Mouse (Mus musculus) urinary bladder, postnatal 14 days (tissue): ENCODE data around the gene Cip2a.
A peak's percentile ranks its signal among the peaks of the same experiment; 100 is the strongest.

Experiments used
- DNase-seq: peaks from one replicate; pipeline ENCODE4 v3.0.0; 2021; ENCODE audit warnings: low spot score

Cip2a gene

GRCm38 (mm10) chr16:48993559-48994342 lies at the start of gene Cip2a, which contains the start of gene Dzip3:
Gene Cip2a, plus strand, starts transcription at chr16:48994185.
Gene Dzip3, minus strand, starts transcription at chr16:48994165.
- peak; percentile 88 for DNase-seq

DNA sequence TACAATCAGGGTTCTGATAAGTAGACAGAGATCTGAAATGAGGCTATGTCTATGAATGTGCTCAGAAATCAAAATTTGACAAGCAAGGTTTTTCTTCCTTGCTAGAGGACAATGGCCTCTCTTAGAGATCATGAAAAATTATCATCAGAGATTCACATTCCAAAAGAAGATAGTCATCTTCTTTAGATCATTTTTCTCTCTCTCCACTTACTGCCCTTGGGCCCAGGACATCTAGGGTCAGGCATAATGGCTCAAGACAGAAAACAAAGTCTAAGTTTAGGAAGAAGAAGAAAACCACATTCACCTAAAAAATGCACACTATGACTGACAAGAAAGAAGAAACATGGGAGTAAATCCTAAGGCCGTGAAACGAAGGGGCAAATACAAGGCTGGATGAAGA lies 21.0 kb upstream of the Cip2a start:
- DNase-seq, result no peak

GRCm38 (mm10) chr16:48973548-48973947 lies 20.4 kb upstream of the Cip2a start:
- DNase-seq, result no peak

DNA sequence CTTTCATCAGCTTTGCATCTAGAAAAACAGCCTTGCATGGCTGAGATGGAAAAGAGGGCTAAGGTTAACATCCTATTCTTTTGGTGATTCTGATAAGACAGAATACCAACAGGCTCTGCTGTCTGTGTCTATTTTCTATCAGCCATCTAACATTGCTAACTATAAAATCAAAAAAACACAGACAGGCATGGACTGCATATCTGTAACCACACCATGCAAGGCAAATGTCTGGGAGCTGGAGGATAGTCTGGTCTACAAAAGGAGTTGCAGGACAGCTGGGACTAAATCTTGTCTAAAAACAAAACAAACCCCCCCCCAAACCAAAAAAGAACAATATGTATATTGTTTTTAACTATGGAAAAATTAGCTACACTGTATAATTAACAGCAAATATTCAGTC lies 14.0 kb upstream of the Cip2a start:
- no peak for DNase-seq

DNA sequence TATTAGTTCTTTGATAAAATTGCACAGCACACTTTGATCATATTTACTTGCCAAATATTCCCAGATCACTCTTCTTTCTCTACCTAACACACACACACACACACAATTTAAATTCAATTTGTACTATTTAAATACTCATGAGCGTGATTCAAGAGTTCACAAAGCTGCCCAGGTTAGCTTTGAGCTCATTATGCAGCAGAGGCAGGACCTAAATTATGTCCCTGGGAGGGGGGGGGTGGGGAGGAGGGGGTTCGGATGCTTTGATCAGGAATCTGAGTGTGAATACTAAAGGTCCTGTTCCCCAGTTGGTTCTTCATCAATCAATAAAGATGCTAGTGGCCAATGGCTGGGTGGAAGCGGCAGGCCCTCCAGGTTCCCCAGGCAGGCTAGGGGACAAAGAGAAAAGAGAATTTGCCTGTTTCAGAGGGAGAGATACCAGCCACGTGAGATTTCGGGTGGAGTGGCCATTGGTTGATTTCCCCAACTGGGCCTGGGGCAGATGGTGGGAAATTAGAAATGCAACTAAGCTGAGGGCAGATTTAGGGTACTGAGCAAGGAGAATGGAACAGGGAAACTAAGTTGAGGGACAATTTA lies 8.9 kb upstream of the Cip2a start:
- no peak for DNase-seq

GRCm38 (mm10) chr16:48989700-48990099 lies 4.3 kb upstream of the Cip2a start:
- DNase-seq, result no peak

DNA sequence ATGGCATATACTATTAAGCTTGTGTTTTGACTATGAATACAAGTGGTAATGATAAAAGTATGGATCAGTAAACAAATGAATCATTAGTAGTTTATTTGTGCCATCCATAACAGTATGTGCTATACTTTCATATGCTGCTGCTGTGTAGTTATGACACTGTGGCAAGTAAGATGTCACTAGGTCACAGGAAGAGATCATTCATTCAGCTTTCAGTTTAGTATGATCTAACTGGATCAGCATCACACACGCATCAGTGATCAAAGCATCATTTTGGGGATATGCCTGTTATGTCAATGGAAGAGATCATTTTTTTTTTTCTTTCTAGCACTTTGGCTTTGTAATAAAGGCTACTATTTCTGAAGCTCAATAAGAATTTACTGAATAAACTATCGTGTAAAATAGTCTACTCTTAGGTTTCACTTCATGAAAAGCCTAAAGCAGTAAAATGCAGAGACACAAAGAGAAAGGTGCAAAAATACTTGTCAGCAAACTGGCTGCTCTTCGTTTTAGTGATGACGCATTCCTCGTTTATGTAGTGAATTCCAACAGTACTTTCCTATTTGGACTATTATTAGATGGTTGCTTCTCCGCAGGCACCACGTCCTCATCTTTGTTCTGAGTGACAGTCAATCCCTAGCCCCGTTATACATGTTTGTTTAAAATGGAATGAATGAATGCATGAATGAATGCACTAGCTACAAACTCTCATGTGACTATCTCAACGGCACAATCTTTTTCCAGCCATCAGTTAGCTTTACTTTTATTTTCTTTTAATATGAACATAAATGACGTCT lies 1.4 kb upstream of the Cip2a start:
- DNase-seq, result no peak

GRCm38 (mm10) chr16:48993231-48993558 lies 790 bp upstream of the Cip2a start:
- DNase-seq, result no peak

- peak; percentile 4 for DNase-seq
Observed at GRCm38 (mm10) chr16:48994343-48994693, 333 bp downstream of the Cip2a start.

GRCm38 (mm10) chr16:49004151-49004550 lies 10.2 kb downstream of the Cip2a start:
- DNase-seq, result no peak

DNA sequence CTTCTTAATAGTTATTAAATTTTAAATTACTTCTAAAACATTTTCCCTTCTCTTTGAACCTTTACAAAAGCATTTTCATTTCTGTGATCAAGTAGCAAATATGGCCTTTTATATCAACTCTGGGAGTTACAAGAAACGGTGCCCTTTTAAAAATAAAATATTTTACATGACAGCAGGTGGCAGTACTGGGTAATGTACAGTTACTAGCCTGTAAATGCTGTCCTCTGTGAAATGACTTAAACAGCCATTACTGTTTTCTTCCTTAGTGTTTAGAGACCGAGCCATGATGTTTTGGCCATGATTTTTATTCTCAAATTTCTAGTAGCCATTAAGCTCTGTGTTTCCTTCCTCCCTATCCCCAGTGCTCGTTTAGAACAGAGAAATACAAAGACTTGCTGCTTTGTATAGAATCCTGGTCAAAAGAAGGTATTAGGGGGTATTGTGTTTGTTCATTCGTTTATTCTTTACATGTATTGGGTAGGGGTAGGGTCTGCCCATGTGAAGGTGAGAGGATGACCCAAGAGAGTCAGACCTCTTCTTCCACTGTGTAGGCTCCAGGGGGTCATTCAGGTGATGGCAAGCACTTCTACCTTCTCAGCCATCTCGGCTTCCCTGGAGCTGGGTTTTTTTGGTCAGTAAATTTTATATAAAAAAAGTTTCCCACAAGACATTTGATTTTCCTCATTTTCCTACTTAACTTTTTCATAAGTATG lies 22.8 kb downstream of the Cip2a start:
- no peak for DNase-seq

GRCm38 (mm10) chr16:49035852-49036251 lies 41.9 kb downstream of the Cip2a start:
- no peak for DNase-seq

DNA sequence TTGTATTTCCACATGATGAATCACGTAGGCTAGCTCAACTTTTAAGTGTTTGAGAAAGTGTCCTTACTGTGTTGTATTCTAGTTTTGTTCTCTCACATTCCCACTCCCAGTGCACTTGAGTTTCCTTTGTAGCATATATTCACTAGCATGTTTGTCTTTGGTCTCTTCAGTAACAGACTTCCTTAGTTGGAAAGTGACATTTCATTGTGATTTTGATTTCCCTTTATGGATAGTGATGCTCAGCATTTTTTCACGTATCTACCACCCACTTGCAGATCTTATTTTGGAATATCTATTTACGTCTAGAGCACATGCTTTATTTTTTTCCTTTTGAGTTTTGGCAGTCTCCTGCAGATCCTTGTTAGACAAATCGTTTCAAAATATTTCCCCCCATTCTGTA lies 43.8 kb downstream of the Cip2a start:
- DNase-seq, result no peak

GRCm38 (mm10) chr16:49040554-49041221 lies 46.7 kb downstream of the Cip2a start:
- no peak for DNase-seq

DNA sequence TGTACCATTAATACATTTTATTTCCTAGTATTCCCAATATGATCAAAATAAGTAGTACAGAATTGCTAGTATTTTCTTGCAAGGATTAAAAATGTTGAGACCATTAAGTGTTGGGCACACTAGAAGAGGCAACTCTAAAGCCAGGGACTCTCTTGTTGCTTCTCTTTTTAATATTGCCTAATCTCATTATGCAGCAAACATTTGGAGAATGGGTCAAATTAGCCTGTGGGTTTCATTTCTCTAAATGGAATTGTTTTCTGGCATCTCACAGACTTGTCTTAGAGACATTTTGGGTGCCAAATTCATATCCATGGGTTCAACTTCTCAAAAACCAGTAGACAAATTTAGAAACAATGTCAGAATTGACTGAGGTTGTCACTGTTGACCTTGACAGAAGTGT lies 55.2 kb downstream of the Cip2a start:
- DNase-seq, result no peak

- no peak for DNase-seq
Observed at GRCm38 (mm10) chr16:49057186-49057585, 63.2 kb downstream of the Cip2a start, which contains the start of gene Myh15. Gene Myh15, plus strand, starts transcription at chr16:49057486.
